Mouse (Mus musculus) liver, adult (tissue): ENCODE measurements around the gene Iqgap2.

ENCODE experiments used
- GATA4 ChIP-seq: IDR thresholded peaks from 2 replicates; pipeline ENCODE4 v1.6.1; 2014; ENCODE audit warnings: mild to moderate bottlenecking, low read length; ENCODE audit not compliant: insufficient replicate concordance

Gene Iqgap2

DNA sequence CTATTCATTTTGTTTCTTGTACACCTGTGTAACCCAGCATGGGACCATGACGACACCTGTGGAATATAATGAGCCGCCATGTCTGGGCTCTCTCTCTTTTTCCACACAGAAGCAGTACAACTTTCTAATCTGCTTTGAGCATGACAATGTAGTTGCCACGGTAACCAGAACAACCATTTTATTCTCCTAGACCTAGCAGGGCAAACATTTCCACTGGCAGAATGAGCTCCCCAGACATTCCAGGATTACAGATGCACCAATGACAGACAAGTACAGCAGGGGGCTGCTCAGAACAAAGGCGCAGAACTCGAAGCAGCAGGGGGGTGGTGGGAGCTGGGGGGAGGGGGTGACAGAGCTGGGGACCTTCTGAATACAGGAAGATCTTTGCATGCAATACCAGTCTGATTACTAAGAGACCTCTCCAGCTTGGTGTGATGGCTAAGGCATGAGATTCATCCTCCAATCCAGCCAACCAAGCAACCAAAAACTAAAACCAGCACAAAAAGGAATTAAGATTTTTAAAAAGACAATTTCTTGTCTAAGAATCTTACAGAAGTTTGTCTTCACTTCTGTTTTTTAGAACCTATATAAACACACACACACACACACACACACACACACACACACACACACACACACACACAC, 84.5 kb downstream of the Iqgap2 start:
- no peak for TF ChIP-seq GATA4

DNA sequence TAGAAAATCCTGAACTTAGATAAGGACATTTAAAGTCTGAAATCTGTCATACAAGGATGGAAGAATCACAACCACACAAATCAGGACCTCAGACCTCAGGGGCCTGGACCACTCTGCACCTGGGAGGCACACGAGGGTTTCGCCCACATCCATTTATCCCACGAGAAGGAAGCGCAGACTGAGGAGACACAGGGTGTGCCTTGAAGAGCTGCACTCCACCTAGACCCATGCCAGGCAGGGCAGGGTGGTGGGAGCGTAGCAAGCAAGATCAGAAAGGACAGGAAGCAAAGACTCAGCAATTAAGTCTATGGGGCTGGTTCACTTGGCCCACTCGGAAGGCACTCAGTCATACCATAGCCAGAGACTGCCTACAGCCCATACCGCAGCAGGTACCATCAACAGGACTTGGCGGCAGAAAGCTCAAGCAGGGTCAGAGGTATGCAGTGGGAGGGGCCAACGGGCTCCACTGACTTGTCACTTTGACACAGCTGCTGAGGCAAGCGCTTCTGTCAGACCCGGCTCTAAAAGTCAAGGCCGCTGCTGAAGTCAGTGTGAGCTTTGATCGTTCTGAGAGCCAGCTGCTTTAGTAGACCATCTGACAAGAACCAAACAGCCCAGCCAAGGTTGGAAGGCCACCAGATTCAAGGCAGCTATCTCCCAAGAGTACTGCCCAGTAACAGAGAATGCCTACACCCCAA, 86.1 kb downstream of the Iqgap2 start:
- peak; percentile 44; the same call in 1 of the 2 replicates for TF ChIP-seq GATA4

DNA sequence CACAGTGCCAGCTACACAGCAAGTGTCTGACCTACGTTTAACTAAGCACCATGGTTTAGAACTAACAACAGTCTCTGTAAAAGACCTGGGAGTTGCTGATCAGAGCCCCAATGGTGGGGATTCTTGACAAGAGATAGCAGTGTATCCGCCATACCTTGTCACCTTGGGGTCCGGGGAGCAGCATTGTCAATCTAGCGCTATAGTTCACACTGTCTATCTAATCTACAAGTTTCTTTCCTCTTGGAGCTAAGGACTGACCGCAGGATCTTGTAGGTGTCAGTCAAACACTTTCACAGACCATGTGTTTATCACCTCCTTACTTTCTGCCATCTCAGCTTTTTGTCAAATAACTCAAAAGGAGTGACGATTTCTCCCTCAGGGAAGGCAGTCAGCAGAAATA, 87.6 kb downstream of the Iqgap2 start:
- TF ChIP-seq GATA4, result no peak

DNA sequence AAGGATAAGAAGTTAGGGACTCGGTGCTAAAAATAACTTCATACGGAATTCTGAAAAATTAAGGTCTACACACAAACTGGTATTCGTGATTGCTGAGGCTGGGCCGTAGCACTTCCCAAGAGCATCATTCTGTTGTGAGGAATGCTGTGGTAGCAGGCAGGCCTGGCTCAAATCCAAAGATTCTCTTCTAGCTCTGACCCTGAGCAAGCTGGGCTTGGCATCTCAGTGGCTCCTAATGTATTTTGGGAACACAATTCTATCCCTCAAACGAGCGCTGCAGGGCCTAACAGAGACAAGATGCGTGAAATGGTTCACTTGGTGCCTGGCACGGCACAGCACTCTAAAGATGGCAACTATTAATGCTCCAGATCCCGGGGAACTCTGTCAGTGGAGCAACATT, 90.8 kb downstream of the Iqgap2 start:
- no peak for TF ChIP-seq GATA4

GRCm38 (mm10) chr13:95799322-95799721, 92.4 kb downstream of the Iqgap2 start:
- TF ChIP-seq GATA4, result no peak

DNA sequence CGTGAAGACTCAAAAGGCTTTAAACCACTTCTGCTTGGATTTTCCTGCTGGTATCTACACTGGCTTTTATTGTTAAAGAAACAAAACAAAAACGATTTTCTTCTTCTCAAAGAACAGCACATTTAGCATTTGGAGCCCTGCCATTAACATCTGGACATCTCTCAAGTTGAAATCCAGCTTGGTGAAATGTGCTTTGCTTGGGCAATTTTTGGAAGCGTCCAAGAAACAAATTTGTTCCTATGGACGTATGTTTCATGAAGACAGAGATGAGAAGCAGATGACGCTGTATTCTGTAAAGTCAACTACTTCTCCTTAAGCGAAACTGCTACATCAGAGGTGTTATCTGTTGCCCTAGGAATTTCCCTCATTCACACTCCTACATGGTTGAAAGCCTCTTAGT, 93.0 kb downstream of the Iqgap2 start:
- TF ChIP-seq GATA4, result no peak

GRCm38 (mm10) chr13:95797530-95797929, 94.2 kb downstream of the Iqgap2 start:
- no peak for TF ChIP-seq GATA4

DNA sequence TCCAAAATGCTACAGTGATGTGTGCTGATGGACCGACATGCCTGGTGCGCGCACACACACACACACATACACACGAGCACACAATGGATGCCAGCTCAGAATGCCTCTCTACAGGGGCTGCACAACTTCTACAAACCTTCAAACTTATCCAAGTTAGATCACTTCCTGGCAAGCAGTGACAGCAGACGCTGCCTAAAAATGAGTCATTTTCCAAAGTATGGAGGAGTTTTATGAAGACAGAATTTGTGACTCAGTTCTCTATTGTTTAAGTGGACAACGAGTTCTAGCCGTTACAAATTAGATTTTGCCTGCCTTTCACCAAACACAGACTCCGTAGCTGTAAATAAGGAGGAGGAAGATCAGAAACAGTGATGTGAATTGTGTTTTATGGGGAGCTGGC, 97.4 kb downstream of the Iqgap2 start:
- no peak for TF ChIP-seq GATA4

DNA sequence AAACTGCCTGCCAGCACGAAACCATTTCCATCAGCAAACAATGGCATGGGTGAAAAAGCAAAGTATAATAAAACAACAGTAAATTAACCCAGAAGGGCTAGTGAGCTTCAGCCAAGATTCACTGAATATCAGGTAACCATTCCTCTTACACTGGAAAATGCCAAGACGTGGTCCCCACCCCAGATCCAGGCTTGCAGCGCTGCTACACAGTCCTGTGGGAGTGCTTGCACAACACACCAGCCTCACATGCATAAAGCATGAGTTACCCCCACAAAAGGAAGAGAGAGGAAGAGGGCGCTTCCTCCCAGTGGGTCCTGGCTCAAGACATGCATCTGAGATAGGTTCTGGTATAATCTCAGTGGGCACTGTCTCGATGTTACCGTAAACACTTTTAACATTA, 100.8 kb downstream of the Iqgap2 start:
- TF ChIP-seq GATA4, result no peak

DNA sequence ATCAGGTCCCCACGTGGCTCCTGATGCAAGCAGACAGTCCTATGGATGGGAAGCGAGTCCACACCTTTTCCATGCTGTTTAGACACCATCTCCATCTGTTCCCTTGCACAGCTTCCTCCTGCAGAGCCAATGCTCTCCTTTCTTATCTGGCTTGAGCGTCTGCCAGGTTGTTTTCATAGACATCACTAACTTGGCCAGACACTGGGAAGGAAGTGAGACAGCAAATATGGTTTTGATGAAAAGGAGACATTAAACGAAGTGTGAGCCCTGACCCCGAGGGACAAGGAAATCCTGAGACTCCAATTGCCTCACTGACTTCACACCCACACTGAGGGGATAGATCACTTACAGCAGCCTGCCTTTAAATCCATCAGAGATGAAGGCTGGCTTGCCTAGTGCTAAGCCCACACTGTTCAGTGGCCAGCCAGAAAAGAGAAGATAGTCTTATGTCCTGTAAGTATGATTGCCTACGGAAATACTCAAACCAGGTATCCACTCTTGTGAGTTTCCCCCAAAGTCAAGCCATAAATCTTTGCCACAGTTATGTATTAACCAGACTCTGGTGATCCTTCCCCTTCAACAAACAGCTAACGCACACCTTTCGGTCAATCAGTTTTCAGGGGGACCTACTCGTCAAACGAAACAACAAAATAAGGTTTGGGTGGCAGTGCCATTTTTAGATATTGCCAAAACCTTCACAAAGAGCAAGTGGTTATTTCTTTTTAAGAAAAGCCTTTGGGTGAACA, 102.9 kb downstream of the Iqgap2 start:
- peak; percentile 81 for TF ChIP-seq GATA4

DNA sequence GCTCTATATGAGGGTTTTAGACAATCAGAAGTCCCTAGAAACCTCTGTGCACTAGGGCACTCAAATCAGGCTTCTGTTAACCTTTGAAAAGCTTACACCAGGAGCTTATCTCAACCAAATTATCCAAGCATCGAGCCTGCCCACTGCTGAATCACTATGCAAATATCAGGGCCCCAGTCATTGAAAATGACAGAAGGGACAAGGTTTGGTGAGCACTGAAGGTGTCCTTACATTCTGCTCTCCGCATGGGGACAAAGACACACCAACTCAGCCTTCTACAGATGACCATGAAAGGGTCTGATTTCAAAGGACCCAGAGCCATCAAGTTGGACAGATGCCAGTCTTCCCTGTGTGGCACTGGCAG, 108.8 kb downstream of the Iqgap2 start:
- no peak for TF ChIP-seq GATA4

GRCm38 (mm10) chr13:95782311-95782968, 109.3 kb downstream of the Iqgap2 start:
- TF ChIP-seq GATA4, result no peak

DNA sequence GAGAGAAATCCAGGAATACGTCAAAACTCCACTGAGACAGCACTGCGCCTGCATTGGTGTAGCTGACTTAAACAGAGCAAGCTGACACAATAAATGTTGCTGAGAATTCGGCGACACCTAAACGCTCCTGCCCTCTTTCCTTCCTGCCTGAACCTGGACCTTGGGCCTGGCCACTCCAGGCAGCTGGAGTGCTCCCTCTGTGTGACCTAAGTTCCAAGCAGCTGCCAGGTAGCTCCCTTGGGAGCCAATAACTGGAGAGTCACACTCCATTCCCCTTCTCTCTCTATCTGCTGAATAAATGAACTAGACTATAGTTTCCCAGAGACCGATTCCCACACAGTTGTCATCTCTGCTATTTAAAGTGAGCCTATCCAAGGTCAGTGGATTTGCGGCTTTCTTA, 111.7 kb downstream of the Iqgap2 start:
- no peak for TF ChIP-seq GATA4

DNA sequence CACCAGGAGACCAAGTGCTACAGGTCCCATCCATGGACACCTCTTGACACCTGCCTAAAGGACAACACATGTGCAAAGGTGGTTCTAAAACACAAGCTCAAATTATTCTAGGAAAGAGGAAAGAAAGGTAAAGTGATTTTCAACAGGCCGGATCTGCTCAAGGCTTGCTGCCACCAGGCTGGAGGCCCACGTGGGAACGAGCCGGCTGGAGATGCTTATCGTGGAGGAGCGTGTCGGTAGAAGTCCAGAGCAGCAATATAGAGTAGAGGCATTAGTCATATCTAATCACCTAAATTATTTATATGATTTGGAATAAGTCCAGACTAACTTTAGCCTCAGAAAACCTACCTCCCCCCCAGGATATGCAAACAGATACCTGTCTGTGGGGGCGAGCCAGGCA, 112.5 kb downstream of the Iqgap2 start:
- TF ChIP-seq GATA4, result no peak

DNA sequence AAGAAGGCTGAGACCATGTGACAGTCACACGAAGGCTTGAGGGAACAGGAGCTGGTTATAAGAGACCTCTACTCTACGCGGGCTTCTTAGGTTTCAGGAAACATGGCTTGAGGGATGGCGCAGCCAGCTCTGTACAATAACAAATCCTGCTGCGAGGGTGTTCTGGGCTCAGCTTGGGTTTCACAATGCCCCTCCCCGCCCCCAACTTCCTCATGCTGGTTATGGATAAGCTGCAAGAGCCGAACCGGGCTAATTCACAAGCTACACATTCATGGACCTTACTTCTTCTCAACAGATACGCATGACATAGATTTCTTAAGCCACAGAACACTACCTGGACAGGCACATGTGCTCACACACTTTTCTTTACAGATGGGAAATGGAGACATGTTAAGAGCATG, 113.0 kb downstream of the Iqgap2 start:
- TF ChIP-seq GATA4, result no peak
